Mouse (Mus musculus) ES-E14 (cell line): ENCODE data around the gene Lmcd1.

Source experiments
- CHD2 ChIP-seq: IDR thresholded peaks from 2 replicates; pipeline ENCODE4 v1.6.1; 2014; ENCODE audit warnings: mild to moderate bottlenecking, low read depth, low read length, inconsistent platforms
- HCFC1 ChIP-seq: IDR thresholded peaks from 2 replicates; pipeline ENCODE4 v1.6.1; 2012; ENCODE audit warnings: low read length, inconsistent platforms, borderline replicate concordance; ENCODE audit not compliant: insufficient read depth
- ZC3H11A ChIP-seq: IDR thresholded peaks from 2 replicates; pipeline ENCODE4 v1.6.1; 2012; ENCODE audit warnings: low read depth, mild to moderate bottlenecking, inconsistent platforms, low read length, borderline replicate concordance
- ZNF384 ChIP-seq: IDR thresholded peaks from 2 replicates; pipeline ENCODE4 v1.6.1; 2012; ENCODE audit warnings: low read depth, low read length, inconsistent platforms

GRCm38 (mm10) chr6:112360676-112361075 lies 87.1 kb downstream of the Lmcd1 start:
- TF ChIP-seq ZNF384 (no peak), ZC3H11A (no peak), CHD2 (no peak), HCFC1 (no peak)
